Comparison of ENCODE assay signal across 15 mouse cellular contexts in the genomic region with DNA sequence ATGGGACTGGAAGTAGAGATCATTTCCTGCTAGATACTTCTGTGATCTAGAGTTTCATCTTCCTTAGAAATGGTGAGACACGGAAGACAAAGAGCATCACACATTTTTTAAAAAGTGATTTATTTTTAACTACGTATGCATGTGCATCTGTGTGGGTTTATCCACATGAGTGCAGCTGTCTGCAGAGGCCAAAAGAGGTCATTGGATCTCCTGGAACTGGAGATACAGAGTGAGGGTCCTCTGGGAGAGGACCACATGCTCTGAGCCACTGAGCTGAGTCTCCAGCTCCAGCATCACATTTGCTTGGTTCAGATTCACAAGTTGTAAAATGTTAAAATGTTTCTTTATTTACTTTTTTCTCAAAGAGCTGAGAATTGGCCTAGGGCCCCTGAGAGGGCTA.
"Had no signal": no experiment of that assay in that cellular context is flagged by ENCODE, and none has a peak within 500 bp of the region (broad histone marks: within the 10 kb centered on the region; RNA-seq: fewer than 3 reads in every experiment).

No protein-coding gene starts in this region.

- DNase-seq: lung, adult 18-20 months; lung, embryonic 14.5 days; lung, postnatal 10 days; lung, postnatal 4 days; midbrain, embryonic 14.5 days; right cerebral cortex, postnatal 14 days; thymus, adult 2 months; thymus, postnatal 25 days; thymus, postnatal 4 days had no signal

- H3K4me3 ChIP-seq: midbrain, embryonic 10.5 days; midbrain, embryonic 12.5 days; neural tube, embryonic 12.5 days; stomach, embryonic 15.5 days had no signal

- H3K27me3 ChIP-seq: midbrain, embryonic 12.5 days; neural tube, embryonic 12.5 days; stomach, embryonic 15.5 days had no signal

- H3K9ac ChIP-seq: lung, embryonic 14.5 days; midbrain, embryonic 12.5 days; neural tube, embryonic 12.5 days; stomach, embryonic 15.5 days had no signal

- H3K27ac ChIP-seq: midbrain, embryonic 10.5 days; midbrain, embryonic 12.5 days; neural tube, embryonic 12.5 days; stomach, embryonic 15.5 days; stomach, postnatal 0 days had no signal

- H3K4me2 ChIP-seq: lung, embryonic 14.5 days; midbrain, embryonic 12.5 days; neural tube, embryonic 12.5 days; stomach, embryonic 15.5 days had no signal

- H3K36me3 ChIP-seq: midbrain, embryonic 10.5 days; midbrain, embryonic 12.5 days; neural tube, embryonic 12.5 days; stomach, embryonic 15.5 days had no signal

- ATAC-seq: midbrain, embryonic 16.5 days had no signal

- H3K9me3 ChIP-seq: midbrain, embryonic 10.5 days; midbrain, embryonic 12.5 days; neural tube, embryonic 12.5 days; stomach, embryonic 15.5 days had no signal

- H3K4me1 ChIP-seq: midbrain, embryonic 10.5 days had no signal
